Mouse (Mus musculus) kidney, adult 9 months (tissue): ENCODE measurements at regions not wholly inside any gene's neighbourhood (a gene's known extent, or its start where the extent isn't known, plus 50 kb on each side); places are given as distances from the start of the nearest gene placed in this dataset.

Experiments used
- DNase-seq: peaks from one replicate; pipeline ENCODE4 v3.0.0; 2022

DNA sequence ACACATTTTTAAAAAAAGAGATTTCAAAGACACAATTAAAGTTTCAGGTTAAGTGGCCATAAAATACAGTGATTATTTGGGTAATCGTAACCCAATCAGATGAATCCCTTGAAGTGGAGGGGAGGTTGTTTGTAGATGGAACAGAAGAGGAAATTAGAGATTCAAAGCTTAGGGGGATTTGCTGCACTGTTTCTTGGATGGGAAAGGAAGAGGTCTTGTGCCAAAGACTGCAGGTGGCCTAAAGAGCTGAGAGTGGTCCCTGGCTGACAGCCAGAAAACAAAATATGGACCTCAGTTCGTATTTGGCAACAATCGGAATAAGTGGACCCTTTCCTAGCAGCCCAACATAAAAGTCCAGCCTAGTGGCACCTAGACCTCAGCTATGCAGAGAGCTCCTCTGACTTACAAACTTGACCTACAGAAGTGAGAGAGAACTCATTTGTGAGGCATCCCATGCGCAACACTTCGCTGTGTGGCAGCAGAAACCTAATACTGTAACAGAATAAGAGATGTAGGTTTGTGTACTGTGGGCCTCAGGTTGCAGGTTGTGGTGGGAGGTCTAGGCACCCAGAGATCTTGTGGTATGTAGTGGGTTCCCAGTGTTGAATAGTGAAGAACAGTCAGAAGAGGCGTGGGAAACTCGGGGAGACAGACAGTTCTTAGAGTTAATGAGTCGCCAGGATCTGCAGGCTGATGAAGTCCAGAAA lies 110.0 kb upstream of the Ccdc54 start:
- DNase-seq, result no peak

DNA sequence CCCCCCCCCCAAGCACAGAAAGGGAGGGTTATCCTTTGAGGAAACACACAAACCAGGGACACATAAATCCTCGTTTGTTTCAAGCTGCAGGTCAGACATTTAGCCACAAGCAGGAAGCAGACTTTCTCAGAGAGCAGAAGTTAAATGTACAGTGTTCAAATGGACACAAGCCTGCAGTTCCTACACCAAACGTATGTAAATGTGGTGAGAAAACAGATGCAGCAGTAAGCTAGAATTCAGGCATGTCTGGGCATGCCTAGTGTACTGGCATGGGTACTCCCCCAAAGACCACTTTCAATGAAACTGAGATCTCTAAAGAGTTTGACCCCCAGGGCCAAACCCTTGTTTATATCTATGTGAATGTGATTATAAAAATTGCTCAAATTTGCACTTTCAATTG lies 109.2 kb upstream of the Ccdc54 start:
- no peak for DNase-seq

DNA sequence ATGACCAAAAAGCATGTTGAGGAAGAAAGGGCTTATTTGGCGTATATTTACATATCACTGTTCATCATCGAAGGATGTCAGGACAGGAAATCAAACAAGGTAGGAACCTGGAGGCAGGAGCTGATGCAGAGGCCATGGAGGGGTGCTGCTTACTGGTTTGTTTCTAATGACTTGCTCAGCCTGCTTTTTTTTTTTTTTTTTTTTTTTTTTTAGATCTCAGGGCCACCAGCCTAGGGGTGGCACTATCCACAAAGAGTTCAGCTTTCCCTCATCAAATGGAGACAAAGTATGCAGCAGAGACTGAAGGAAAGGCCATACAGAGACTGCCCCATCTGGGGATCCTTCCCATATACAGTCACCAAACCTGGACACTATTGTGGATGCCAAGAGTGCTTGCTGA lies 106.8 kb upstream of the Ccdc54 start:
- DNase-seq, result no peak

DNA sequence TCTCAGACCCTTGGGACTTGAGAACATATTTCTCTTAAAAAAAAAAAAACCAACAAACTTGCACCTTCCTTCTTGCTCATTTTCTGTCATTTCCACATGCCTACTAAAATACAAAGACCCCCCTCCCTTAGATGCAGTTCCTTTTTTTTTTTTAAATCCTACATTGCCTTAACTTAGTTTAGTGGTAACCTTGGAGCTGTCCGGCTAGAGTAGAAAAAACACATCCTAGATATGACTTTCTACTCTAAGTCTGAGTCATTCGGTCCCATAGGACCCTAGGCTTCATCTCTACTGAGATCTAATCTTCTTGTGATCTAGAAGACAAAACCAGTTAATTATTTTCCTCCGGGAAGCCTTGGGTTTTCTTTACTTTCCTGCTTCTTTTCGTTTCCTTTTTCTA lies 105.1 kb upstream of the Ccdc54 start:
- DNase-seq, result no peak

DNA sequence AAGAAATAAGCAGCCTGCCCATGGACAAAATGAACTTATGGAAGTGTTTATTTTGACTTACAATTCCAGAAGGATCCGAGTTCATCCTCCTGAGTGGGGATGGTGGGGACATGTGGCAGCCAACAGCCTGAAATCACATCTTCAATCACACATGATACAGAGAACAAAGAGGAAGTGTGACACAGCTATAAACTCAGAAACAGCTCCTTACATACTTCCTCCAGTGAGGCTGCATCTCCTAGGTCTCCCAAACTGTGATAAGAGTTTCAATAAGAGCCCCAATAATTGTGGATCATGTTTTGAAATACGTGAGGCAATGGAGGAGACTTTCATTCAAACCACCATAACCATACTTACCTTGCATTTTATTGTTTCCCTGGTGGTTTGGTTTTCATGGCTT lies 103.1 kb upstream of the Ccdc54 start:
- no peak for DNase-seq

DNA sequence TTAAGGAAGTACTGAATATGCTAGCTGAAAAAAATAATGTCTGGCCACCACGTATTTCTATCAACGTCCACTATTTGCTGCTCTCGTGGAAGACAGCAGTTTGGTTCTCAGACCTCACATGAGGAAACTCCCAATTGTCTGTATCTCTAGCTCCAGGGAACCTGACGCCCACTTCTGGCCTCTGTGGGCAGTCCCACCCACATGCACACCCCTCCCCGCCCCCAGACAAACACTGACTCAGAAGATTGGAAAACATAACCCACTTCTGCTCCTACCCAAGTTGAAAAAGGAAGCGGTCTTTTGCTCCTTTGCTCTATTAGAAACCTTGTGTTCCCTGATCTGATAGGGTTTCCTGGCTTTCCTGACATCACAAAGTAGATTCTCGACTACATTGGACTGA lies 99.9 kb upstream of the Ccdc54 start:
- no peak for DNase-seq

DNA sequence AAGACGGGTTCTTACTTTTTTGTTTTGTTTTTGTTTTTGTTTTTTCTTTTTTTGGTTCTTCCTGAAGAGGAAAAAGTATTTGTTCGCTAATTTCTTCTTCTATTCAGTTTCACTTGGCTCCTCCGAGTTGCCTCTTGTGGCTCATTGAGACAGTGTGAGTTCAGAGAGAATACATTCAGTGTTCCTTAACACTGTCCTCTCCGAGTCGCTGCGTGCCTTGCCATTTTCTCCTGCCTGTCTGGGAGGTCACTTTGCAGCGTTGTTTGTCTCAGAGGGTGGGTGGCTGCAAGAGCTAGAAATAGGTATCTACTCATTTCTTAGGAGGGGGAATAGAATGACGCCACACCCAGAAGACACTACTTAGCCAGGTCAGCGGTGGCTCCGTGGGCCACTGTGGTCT lies 98.6 kb upstream of the Ccdc54 start:
- DNase-seq, result no peak

DNA sequence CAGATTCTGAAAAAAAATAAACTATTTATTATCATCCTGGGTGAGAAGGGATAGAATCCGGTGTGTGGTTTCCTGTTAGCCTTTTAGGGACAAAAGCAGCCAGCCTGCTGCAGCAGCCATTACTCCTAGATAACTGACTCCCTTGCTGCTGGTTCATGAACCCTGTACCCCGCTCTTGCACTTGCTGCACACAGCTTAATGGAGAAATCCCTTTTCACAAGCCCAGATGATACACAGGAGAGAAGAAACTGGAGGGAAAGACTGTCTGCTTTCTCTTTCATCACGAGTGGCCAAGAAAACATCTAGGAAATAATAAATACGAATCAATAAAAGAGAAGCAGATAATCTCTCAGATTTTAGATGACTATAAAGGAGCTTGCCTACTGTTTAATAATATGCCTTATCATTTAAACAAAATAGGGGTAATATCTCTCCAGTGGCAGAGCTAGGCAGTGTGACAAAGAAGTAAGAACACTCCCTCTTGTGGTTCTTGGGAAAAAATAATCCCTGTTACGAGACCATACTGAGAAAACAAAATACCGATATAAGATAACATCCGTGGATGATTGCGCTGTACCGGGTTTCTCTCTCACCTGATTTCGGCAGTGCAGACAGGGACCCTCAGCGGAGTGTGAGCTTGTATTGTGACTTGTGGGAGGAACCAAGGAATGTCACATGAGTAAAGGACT lies 98.0 kb upstream of the Ccdc54 start:
- peak; percentile 14 for DNase-seq

DNA sequence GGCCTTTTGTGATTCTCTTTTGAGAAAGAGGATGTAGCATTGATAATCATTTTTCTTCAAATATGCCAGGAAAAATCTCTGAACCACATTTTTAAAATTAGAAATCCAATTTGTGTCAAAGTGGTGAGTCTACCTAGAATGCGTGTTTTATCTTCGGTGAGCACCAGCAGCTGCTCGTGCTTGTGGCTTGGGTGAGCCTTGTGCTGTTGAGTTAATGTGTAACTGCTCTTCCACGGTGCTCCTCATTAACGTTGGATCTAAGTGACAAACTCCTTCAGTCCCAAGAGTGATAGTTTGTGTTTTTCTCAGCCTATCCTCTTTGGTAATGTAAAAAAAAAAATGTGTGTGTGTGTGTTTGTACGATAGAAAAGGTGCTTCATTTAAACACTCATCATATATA lies 88.7 kb upstream of the Ccdc54 start:
- DNase-seq, result peak; percentile 24

DNA sequence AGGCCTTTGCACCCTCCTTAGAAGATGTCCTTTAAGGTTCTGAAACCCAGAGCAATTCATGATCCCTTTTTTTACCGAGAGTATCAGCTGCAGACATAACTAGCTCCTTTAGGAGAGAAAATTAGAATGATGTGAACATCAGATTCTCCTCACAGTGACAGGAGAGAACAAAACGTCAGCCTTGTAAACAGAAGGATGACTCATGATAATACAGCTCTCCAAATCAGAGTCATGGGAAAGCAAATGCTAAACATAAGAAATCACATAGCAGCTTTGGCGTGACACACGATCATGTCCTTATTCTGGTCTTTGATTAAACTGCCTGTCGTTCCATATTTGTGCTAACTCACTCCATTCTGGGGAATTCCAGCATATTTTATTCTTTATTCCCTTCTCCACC lies 82.4 kb upstream of the Ccdc54 start:
- no peak for DNase-seq

DNA sequence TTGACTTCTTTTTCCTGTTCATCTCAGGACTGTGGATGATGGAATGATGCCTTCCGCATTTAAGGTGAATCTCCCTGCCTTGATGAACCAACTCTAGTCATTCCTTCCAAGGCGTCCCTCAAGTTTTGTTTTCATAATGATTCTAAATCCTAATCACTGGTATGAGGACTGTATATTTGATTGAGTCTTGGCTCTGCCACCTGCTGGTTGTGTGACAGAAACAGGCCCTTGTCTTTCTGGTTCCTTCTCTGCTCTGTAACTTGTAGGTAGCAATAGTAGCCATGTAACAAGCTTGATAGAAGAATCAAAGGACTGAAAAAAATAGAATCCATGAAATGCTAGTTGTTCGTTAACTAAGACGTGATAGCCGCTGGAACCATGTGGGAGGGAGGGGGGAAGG lies 81.8 kb upstream of the Ccdc54 start:
- DNase-seq, result no peak

DNA sequence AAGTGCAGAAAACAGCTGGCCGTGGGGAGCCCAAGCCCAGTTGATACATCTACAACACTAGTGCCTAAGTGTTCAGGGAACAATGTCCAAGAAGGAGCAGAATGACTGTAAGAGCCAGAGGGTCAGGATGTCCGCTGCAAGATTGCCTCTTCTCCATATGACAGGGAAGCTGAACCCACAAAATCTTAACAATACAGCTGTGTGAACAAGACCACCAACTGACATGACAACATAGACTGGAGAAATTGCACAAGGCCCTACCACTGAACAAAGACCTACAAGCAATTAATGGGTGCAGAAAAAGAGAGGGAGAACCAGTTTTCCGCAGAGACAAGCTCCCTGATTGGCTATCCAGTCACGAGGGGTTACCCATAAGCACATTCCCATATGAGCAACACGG lies 80.2 kb upstream of the Ccdc54 start:
- DNase-seq, result no peak

DNA sequence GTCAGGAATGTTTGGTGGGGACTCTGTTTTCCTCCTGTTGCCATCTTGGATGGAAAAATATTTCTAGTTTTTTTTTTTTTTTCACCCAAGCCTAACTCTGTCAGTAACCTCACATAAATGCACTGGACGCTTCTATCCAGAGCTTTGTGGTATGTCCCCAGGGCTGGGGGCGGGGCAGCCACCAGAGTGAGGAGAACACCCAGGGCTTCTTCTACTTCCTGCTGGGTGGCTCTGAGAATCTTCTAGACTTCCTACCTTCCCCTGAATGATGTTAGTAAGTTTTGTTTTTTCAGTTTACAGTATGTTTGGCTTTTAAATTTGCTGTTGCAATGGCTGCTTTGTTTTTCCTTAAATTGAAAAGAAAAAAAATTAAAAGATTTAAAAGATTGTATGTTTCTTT lies 73.3 kb upstream of the Ccdc54 start:
- no peak for DNase-seq
